Mouse (Mus musculus): Measurements from ENCODE around the gene Hpn. TPM values are rescaled to one million over a fixed set of nuclear protein-coding genes. Genes with fewer than 3 reads are reported as not detected.

Hpn gene
- polyA plus RNA-seq, 1 experiment from 2014 or later, result 0.49 TPM

GRCm38 (mm10) chr7:31049135-31049845, 65.8 kb downstream of the Hpn start:
- 0 out of 2 replicates have a peak, but pooled peaks cover 2% of the 10 kb centered on the region for H3K9me3 ChIP-seq
- peak overlapping the region; percentile 54 for H3K4me2 ChIP-seq
- peaks cover 41% of the 10 kb centered on the region for H3K4me1 ChIP-seq
- WGBS, result 19% methylated on average over 5 of the region's 5 CpGs
- ATAC-seq (ENCODE audit: low FRiP score), result peak; percentile 12; the same call in 1 of the 2 replicates
- H3K36me3 ChIP-seq (replicated peaks), result no peaks in the 10 kb centered on the region
- H3K4me3 ChIP-seq (replicated peaks), result peak overlapping the region; percentile 31
- peaks cover 71% of the 10 kb centered on the region for H3K27me3 ChIP-seq
- peak overlapping the region; percentile 42; the same call in 1 of the 2 replicates for H3K27ac ChIP-seq
- H3K9ac ChIP-seq, result 0 out of 2 replicates have a peak overlapping the region, but pooled peaks have one; percentile 25

Other genes starting within 250 kb of the Hpn start
- gene Cd22, start 234.9 kb downstream of the Hpn start, polyA plus RNA-seq (2016; fragmentation: Nextera tagmentation; extraction: Ambion mirVana), result not detected in 2 replicates
- gene Mag, start 200.4 kb downstream of the Hpn start, polyA plus RNA-seq (2016; fragmentation: Nextera tagmentation; extraction: Ambion mirVana), result 0.13 and 0.34 TPM in 2 replicates
- gene Hamp2, start 190.6 kb downstream of the Hpn start, polyA plus RNA-seq (2016; fragmentation: Nextera tagmentation; extraction: Ambion mirVana), result not detected in 2 replicates
- not detected in 2 replicates for gene Hamp, start 171.3 kb downstream of the Hpn start, polyA plus RNA-seq (2016; fragmentation: Nextera tagmentation; extraction: Ambion mirVana)
- gene Usf2, start 158.5 kb downstream of the Hpn start, polyA plus RNA-seq (2016; fragmentation: Nextera tagmentation; extraction: Ambion mirVana), result 26.4 and 27.3 TPM in 2 replicates
- gene Lsr, start 141.8 kb downstream of the Hpn start, polyA plus RNA-seq (2016; fragmentation: Nextera tagmentation; extraction: Ambion mirVana), result 24.1 and 26.4 TPM in 2 replicates
- 0.82 and 1.2 TPM in 2 replicates for gene Fam187b, start 141.5 kb downstream of the Hpn start, polyA plus RNA-seq (2016; fragmentation: Nextera tagmentation; extraction: Ambion mirVana)
- gene Fxyd5, start 72.8 kb downstream of the Hpn start, polyA plus RNA-seq (2016; fragmentation: Nextera tagmentation; extraction: Ambion mirVana), result 7.6 and 9.2 TPM in 2 replicates
- 10.5 and 14.3 TPM in 2 replicates for gene Fxyd7, start 63.8 kb downstream of the Hpn start, polyA plus RNA-seq (2016; fragmentation: Nextera tagmentation; extraction: Ambion mirVana)
- 4.0 and 6.5 TPM in 2 replicates for gene Fxyd1, start 58.1 kb downstream of the Hpn start, polyA plus RNA-seq (2016; fragmentation: Nextera tagmentation; extraction: Ambion mirVana)
- gene Lgi4, start 55.9 kb downstream of the Hpn start, polyA plus RNA-seq (2016; fragmentation: Nextera tagmentation; extraction: Ambion mirVana), result 0.29 and 0.37 TPM in 2 replicates
- 1.1 and 1.3 TPM in 2 replicates for gene Fxyd3, start 38.6 kb downstream of the Hpn start, polyA plus RNA-seq (2016; fragmentation: Nextera tagmentation; extraction: Ambion mirVana)
- gene Scn1b, start 11.7 kb upstream of the Hpn start, polyA plus RNA-seq (2016; fragmentation: Nextera tagmentation; extraction: Ambion mirVana), result 1.1 and 1.3 TPM in 2 replicates
- gene Gramd1a, start 40.6 kb upstream of the Hpn start, polyA plus RNA-seq (2016; fragmentation: Nextera tagmentation; extraction: Ambion mirVana), result 155 and 174 TPM in 2 replicates
- gene Scgb2b2, start 175.2 kb upstream of the Hpn start, polyA plus RNA-seq (2016; fragmentation: Nextera tagmentation; extraction: Ambion mirVana), result not detected in 2 replicates
- gene Scgb1b2, start 176.5 kb upstream of the Hpn start, polyA plus RNA-seq (2016; fragmentation: Nextera tagmentation; extraction: Ambion mirVana), result not detected in 2 replicates
- gene Scgb2b3, start 246.8 kb upstream of the Hpn start, polyA plus RNA-seq (2016; fragmentation: Nextera tagmentation; extraction: Ambion mirVana), result not detected in 2 replicates

Measured in forebrain, embryonic 12.5 days (tissue).